Mouse (Mus musculus) heart, postnatal 0 days (tissue): Measurements from ENCODE around the gene Ptpru.

Experiments
- CTCF ChIP-seq: IDR thresholded peaks from 2 replicates; pipeline ENCODE4 v1.5.1; 2016; ENCODE audit warnings: antibody characterized with exemption, control low read depth, low read depth
- EP300 ChIP-seq: IDR thresholded peaks from 2 replicates; pipeline ENCODE4 v1.6.1; 2016; ENCODE audit warnings: antibody characterized with exemption, low read depth

GRCm38 (mm10) chr4:131763911-131764310 lies 74.2 kb downstream of the Ptpru start:
- TF ChIP-seq EP300 (no peak), CTCF (no peak)
